Mouse (Mus musculus) stomach, embryonic 15.5 days (tissue): Measurements from ENCODE around the gene Defb29. TPM values are rescaled to one million over a fixed set of nuclear protein-coding genes. Genes with fewer than 3 reads are reported as not detected.

Experiments used
- ATAC-seq: fragments of 200-750 bp; cut with Nextera tagmentation; 2 replicates; pipeline ENCODE4 v1.8.0; 2017; ENCODE audit warnings: low read depth, moderate number of reproducible peaks, moderate TSS enrichment; ENCODE audit not compliant: insufficient read depth, low FRiP score
- H3K27ac ChIP-seq: fragments of 300-500 bp; sonication (generic); 2 replicates; pipeline ENCODE4 v1.5.1; 2015; ENCODE audit warnings: mild to moderate bottlenecking, inconsistent platforms
- H3K27me3 ChIP-seq: fragments of 300-500 bp; sonication (generic); replicated peaks from 2 replicates; pipeline ENCODE4 v1.6.1; 2015; ENCODE audit warnings: inconsistent platforms
- H3K36me3 ChIP-seq: fragments of 300-500 bp; sonication (generic); 2 replicates; pipeline ENCODE4 v1.6.1; 2015; ENCODE audit warnings: inconsistent platforms
- H3K4me1 ChIP-seq: fragments of 300-500 bp; sonication (generic); 2 replicates; pipeline ENCODE4 v1.6.1; 2015; ENCODE audit warnings: inconsistent platforms
- H3K4me2 ChIP-seq: fragments of 300-500 bp; sonication (generic); 2 replicates; pipeline ENCODE4 v1.6.1; 2015; ENCODE audit warnings: mild to moderate bottlenecking, inconsistent platforms
- H3K4me3 ChIP-seq: fragments of 300-500 bp; sonication (generic); replicated peaks from 2 replicates; pipeline ENCODE4 v1.5.1; 2015; ENCODE audit warnings: inconsistent platforms
- H3K9ac ChIP-seq: fragments of 300-500 bp; sonication (generic); 2 replicates; pipeline ENCODE4 v1.6.1; 2015; ENCODE audit warnings: inconsistent platforms
- H3K9me3 ChIP-seq: fragments of 300-500 bp; sonication (generic); 2 replicates; pipeline ENCODE4 v1.6.1; 2016; ENCODE audit warnings: inconsistent platforms
- WGBS: fragments of 180-500 bp; shearing (Covaris S2); methylation state at CpG from one replicate; pipeline ENCODE4 v1.1.7; 2015; 5-methylcytosine and 5-hydroxymethylcytosine counted together
- polyA plus RNA-seq: library from polyadenylated mRNA; unstranded; fragments of >200 nt; fragmentation: Nextera tagmentation; extraction: Ambion mirVana; gene quantifications from 2 replicates; pipeline ENCODE4 v1.2.1, GENCODE M21; 2015

The Defb29 gene
- polyA plus RNA-seq, 1 experiment from 2014 or later = not detected

DNA sequence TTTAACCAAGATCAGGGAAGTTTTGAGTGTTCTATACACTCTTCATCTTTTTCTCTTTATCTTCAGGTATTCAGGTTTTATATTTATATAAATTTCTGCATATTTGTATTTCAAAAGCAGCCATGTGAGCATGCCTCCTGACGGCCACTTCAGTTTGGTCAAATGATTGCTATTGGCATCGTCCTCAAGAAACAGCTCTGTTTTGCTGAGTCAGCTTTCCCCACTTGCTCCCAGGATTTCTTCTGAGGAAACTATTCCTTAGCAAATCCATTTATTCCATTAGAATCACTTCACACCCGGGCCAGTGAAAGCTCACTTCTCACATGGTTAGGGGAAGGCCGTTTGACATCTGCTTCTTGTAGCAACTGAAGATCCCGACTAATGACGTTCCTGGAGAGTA lies 41.9 kb downstream of the Defb29 start:
- no peaks in the 10 kb centered on the region for H3K4me1 ChIP-seq
- H3K9me3 ChIP-seq = no peaks in the 10 kb centered on the region
- no peak overlapping the region for H3K4me2 ChIP-seq
- H3K27me3 ChIP-seq = no peaks in the 10 kb centered on the region
- 68% methylated on average over 6 of the region's 6 CpGs for WGBS
- ATAC-seq = no peak
- H3K4me3 ChIP-seq = no peak overlapping the region
- H3K27ac ChIP-seq = no peak overlapping the region
- no peaks in the 10 kb centered on the region for H3K36me3 ChIP-seq
- H3K9ac ChIP-seq = no peak overlapping the region

DNA sequence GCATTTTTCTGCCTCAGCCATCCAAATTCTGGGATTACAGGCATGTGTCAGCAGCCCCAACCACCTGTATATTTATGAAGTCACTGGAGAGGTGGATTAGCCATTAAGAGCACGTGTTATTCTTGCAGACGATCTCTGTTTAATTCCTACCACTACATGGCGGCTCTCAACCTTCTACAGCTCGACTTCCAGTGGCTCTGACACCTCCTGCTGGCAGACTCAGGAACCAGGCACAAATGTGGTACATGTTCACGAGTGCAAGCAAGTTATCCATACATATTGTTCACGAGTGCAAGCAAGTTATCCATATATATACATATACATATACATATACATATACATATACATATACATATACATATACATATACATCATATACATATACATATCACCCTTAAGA lies 46.7 kb downstream of the Defb29 start:
- H3K9me3 ChIP-seq = no peaks in the 10 kb centered on the region
- no peak overlapping the region for H3K9ac ChIP-seq
- no peak overlapping the region for H3K4me2 ChIP-seq
- no peak overlapping the region for H3K4me3 ChIP-seq
- no peaks in the 10 kb centered on the region for H3K4me1 ChIP-seq
- no peaks in the 10 kb centered on the region for H3K27me3 ChIP-seq
- no peak overlapping the region for H3K27ac ChIP-seq
- no peaks in the 10 kb centered on the region for H3K36me3 ChIP-seq
- WGBS = 73% methylated on average over 6 of the region's 6 CpGs
- ATAC-seq = no peak

DNA sequence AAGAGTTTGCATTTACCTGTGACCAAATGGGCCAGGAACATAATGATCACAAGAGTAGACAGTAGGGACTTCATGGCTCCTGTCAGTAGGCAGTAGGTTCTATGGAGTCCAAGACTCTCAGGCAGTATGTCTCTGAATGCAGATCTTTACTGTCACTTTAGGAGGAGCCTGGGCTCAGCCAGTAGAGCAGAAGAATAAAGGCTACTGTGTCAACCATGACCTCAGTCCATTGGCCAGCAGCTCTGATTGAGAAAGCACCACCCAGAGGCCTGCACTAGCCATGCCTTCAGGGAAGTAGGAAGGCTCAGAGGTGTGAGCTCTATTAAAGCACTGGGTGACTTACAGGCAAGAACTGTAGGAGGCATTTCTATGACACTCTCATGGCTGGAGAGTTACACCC lies 49.9 kb downstream of the Defb29 start, which contains the start of gene Defb22:
Gene Defb22 (minus strand): TSS at position 101 of the 400 bp plus-strand sequence.
- Histone ChIP-seq H3K4me3 (no peak within 1 kb of the TSS), H3K9ac (no peak within 1 kb of the TSS), H3K27me3 (no peaks in the 10 kb centered on the region), H3K4me2 (no peak within 1 kb of the TSS), H3K27ac (no peak within 1 kb of the TSS), H3K9me3 (no peaks in the 10 kb centered on the region), H3K4me1 (no peaks in the 10 kb centered on the region), H3K36me3 (no peaks in the 10 kb centered on the region)
- ATAC-seq = no peak

Other genes starting within 250 kb of the Defb29 start
- gene Tbc1d20, start 246.3 kb downstream of the Defb29 start, polyA plus RNA-seq = 37.8 and 39.8 TPM in 2 replicates
- gene Rbck1, start 207.4 kb downstream of the Defb29 start, polyA plus RNA-seq = 81.9 and 86.5 TPM in 2 replicates
- gene Trib3, start 196.1 kb downstream of the Defb29 start, polyA plus RNA-seq = 2.1 and 2.2 TPM in 2 replicates
- gene Nrsn2, start 163.5 kb downstream of the Defb29 start, polyA plus RNA-seq = 2.0 and 2.3 TPM in 2 replicates
- 7.2 and 8.0 TPM in 2 replicates for gene Sox12, start 142.0 kb downstream of the Defb29 start, polyA plus RNA-seq
- 40.0 and 40.1 TPM in 2 replicates for gene Zcchc3, start 125.1 kb downstream of the Defb29 start, polyA plus RNA-seq
- 0.52 and 0.85 TPM in 2 replicates for gene 6820408C15Rik, start 124.5 kb downstream of the Defb29 start, polyA plus RNA-seq
- not detected in 2 replicates for gene Defb23, start 75.5 kb downstream of the Defb29 start, polyA plus RNA-seq
- gene Defb20, start 63.0 kb downstream of the Defb29 start, polyA plus RNA-seq = not detected in 2 replicates
- gene Defb22, start 50.0 kb downstream of the Defb29 start, polyA plus RNA-seq = not detected in 2 replicates
- not detected in 2 replicates for gene Defb26, start 28.4 kb downstream of the Defb29 start, polyA plus RNA-seq
- not detected in 2 replicates for gene Defb28, start 21.8 kb downstream of the Defb29 start, polyA plus RNA-seq
- not detected in 2 replicates for gene Gm17416, start 29.2 kb upstream of the Defb29 start, polyA plus RNA-seq
- not detected in 2 replicates for gene Defb21, start 32.6 kb upstream of the Defb29 start, polyA plus RNA-seq
- not detected in 2 replicates for gene Defb19, start 40.2 kb upstream of the Defb29 start, polyA plus RNA-seq
- gene Defb45, start 59.3 kb upstream of the Defb29 start, polyA plus RNA-seq = not detected in 2 replicates
- not detected in 2 replicates for gene Defb36, start 64.2 kb upstream of the Defb29 start, polyA plus RNA-seq
- gene Defb25, start 83.0 kb upstream of the Defb29 start, polyA plus RNA-seq = 1.2 and 1.6 TPM in 2 replicates
- 19.1 and 22.7 TPM in 2 replicates for gene Rem1, start 86.9 kb upstream of the Defb29 start, polyA plus RNA-seq
- gene H13, start 129.4 kb upstream of the Defb29 start, polyA plus RNA-seq = 122 and 135 TPM in 2 replicates
- gene Mcts2, start 146.9 kb upstream of the Defb29 start, polyA plus RNA-seq = 23.1 and 26.7 TPM in 2 replicates
- gene Id1, start 196.2 kb upstream of the Defb29 start, polyA plus RNA-seq = 117 and 138 TPM in 2 replicates
- 19.0 and 19.5 TPM in 2 replicates for gene Cox4i2, start 214.1 kb upstream of the Defb29 start, polyA plus RNA-seq